Mouse (Mus musculus): Measurements from ENCODE around the gene Dot1l. TPM values are rescaled to one million over a fixed set of nuclear protein-coding genes. Genes with fewer than 3 reads are reported as not detected.

The Dot1l gene
- polyA plus RNA-seq, 1 experiment from 2014 or later, result 29.2 TPM

DNA sequence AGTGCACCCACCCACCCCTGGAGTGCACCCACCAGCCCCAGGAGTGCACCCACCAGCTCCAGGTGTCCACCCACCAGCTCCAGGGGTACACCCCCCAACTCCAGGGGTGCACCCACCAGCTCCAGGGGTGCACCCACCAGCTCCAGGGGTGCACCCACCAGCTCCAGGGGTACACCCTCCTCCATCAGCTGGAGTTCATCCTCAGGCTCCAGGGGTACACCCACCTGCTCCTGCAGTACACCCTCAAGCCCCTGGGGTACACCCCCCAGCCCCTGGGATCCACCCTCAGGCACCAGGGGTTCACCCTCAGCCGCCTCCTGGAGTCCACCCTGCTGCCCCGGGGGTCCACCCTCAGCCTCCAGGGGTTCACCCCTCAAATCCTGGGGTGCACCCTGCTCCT lies 49.3 kb downstream of the Dot1l start:
- 97% methylated on average over 2 of the region's 2 CpGs for whole genome bisulfite sequencing
- no peak overlapping the region for H3K4me3 ChIP-seq (ENCODE audit: low read length)
- H3K4me1 ChIP-seq (ENCODE audit: control insufficient read depth, insufficient read depth, low read length), result peaks cover 35% of the 10 kb centered on the region
- no peak overlapping the region for H3K9ac ChIP-seq (ENCODE audit: low read depth, low read length)
- H3K27ac ChIP-seq (ENCODE audit: low read depth, low read length), result no peak overlapping the region
- H3K36me3 ChIP-seq (ENCODE audit: control insufficient read depth, insufficient read depth, low read length), result peaks cover 40% of the 10 kb centered on the region
- no peaks in the 10 kb centered on the region for H3K9me3 ChIP-seq (ENCODE audit: control insufficient read depth, low read length)
- no peak overlapping the region for H3K4me2 ChIP-seq (replicated peaks; ENCODE audit: low read depth, low read length)
- ATAC-seq (ENCODE audit: low FRiP score, low TSS enrichment), result no peak
- H3K27me3 ChIP-seq (ENCODE audit: control insufficient read depth, insufficient read depth, low read length), result peaks cover 9% of the 10 kb centered on the region

DNA sequence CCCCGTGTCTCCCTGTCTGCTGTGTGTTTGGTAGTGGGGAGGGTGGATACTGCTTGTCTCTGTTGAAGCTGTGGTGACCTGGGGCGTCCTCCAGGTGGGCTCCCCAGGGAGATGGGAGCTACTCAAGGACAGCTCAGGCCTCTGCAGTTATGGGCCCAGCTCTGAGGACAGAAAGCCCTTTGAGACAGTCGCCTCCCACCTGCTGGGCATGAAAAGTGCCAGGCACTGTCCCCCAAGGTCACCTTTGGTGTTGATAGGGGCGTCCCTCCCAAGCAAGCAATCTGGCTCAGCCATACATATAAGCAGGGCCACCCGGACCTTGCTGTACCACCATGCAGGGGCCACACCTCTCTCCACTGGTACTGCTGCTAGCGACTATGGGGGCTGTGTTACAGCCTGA lies 49.9 kb downstream of the Dot1l start, which contains the start of gene Amh:
Gene Amh, plus strand, starts transcription at position 328 of the 400 bp plus-strand sequence.
- 72% methylated on average over 6 of the region's 6 CpGs for WGBS
- no peak for ATAC-seq (ENCODE audit: low FRiP score, low TSS enrichment)
- Histone ChIP-seq H3K9me3 (ENCODE audit: control insufficient read depth, low read length) (no peaks in the 10 kb centered on the region), H3K4me3 (ENCODE audit: low read length) (no peak within 1 kb of the TSS), H3K4me2 (replicated peaks; ENCODE audit: low read depth, low read length) (no peak within 1 kb of the TSS), H3K9ac (ENCODE audit: low read depth, low read length) (no peak within 1 kb of the TSS), H3K4me1 (ENCODE audit: control insufficient read depth, insufficient read depth, low read length) (peaks cover 35% of the 10 kb centered on the region), H3K27ac (ENCODE audit: low read depth, low read length) (no peak within 1 kb of the TSS), H3K36me3 (ENCODE audit: control insufficient read depth, insufficient read depth, low read length) (peaks cover 40% of the 10 kb centered on the region), H3K27me3 (ENCODE audit: control insufficient read depth, insufficient read depth, low read length) (peaks cover 12% of the 10 kb centered on the region)

DNA sequence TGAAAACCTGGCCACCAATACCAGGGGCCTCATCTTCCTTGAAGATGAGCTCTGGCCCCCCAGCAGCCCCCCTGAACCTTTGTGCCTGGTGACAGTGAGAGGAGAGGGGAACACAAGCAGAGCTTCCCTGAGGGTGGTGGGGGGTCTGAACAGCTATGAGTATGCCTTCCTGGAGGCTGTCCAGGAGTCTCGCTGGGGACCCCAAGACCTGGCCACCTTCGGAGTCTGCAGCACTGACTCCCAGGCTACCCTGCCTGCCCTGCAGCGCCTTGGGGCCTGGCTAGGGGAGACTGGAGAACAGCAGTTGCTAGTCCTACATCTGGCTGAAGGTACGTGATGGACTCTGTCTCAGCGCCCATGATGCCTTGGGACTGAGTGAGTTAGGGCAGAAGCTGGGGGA lies 50.3 kb downstream of the Dot1l start:
- WGBS, result 77% methylated on average over 5 of the region's 5 CpGs
- peaks cover 40% of the 10 kb centered on the region for H3K36me3 ChIP-seq (ENCODE audit: control insufficient read depth, insufficient read depth, low read length)
- ATAC-seq (ENCODE audit: low FRiP score, low TSS enrichment), result no peak
- H3K27ac ChIP-seq (ENCODE audit: low read depth, low read length), result no peak overlapping the region
- H3K9ac ChIP-seq (ENCODE audit: low read depth, low read length), result no peak overlapping the region
- H3K4me1 ChIP-seq (ENCODE audit: control insufficient read depth, insufficient read depth, low read length), result peaks cover 37% of the 10 kb centered on the region
- peaks cover 14% of the 10 kb centered on the region for H3K27me3 ChIP-seq (ENCODE audit: control insufficient read depth, insufficient read depth, low read length)
- H3K4me2 ChIP-seq (replicated peaks; ENCODE audit: low read depth, low read length), result no peak overlapping the region
- no peaks in the 10 kb centered on the region for H3K9me3 ChIP-seq (ENCODE audit: control insufficient read depth, low read length)
- no peak overlapping the region for H3K4me3 ChIP-seq (ENCODE audit: low read length)

DNA sequence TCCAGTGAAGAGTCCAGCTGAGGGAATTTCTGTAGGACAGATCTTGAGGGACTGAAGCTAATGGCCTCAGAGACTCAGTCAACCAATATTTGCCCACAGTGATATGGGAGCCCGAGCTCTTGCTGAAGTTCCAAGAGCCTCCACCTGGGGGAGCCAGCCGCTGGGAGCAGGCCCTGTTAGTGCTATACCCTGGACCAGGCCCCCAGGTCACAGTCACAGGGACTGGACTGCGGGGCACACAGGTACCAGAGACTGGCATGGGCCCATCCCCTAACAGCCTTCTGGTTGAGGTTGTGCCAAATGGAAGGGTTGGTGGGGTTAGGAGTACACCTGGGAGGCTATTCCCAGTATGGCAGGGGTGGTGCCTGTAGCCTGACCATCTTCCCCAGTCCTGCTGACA lies 50.9 kb downstream of the Dot1l start:
- peaks cover 40% of the 10 kb centered on the region for H3K36me3 ChIP-seq (ENCODE audit: control insufficient read depth, insufficient read depth, low read length)
- 30% methylated on average over 3 of the region's 3 CpGs for WGBS
- ATAC-seq (ENCODE audit: low FRiP score, low TSS enrichment), result peak; percentile 28
- no peak overlapping the region for H3K4me3 ChIP-seq (ENCODE audit: low read length)
- H3K4me2 ChIP-seq (replicated peaks; ENCODE audit: low read depth, low read length), result no peak overlapping the region
- no peak overlapping the region for H3K9ac ChIP-seq (ENCODE audit: low read depth, low read length)
- no peak overlapping the region for H3K27ac ChIP-seq (ENCODE audit: low read depth, low read length)
- peaks cover 14% of the 10 kb centered on the region for H3K27me3 ChIP-seq (ENCODE audit: control insufficient read depth, insufficient read depth, low read length)
- H3K4me1 ChIP-seq (ENCODE audit: control insufficient read depth, insufficient read depth, low read length), result peaks cover 38% of the 10 kb centered on the region
- no peaks in the 10 kb centered on the region for H3K9me3 ChIP-seq (ENCODE audit: control insufficient read depth, low read length)

DNA sequence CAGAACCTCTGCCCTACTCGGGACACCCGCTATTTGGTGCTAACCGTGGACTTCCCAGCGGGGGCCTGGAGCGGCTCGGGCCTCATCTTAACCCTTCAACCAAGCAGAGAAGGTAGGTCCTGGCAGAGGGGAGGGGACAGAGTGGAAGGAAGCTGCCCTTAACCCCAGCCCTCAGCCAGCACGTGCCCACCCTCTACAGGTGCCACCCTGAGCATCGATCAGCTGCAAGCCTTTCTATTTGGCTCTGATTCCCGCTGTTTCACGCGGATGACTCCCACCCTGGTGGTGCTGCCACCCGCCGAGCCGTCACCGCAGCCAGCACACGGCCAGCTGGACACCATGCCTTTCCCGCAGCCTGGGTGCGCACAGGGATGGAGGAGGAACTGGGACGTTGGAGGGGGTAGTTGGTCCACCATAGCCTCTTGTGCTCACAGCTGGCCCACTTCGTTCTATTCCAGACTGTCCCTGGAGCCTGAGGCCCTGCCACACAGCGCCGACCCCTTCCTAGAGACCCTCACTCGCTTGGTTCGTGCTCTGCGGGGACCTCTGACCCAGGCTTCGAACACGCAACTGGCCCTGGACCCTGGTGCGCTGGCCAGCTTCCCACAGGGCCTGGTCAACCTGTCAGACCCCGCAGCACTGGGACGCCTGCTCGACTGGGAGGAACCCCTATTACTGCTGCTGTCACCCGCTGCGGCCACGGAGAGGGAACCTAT lies 51.5 kb downstream of the Dot1l start:
- Histone ChIP-seq H3K4me3 (ENCODE audit: low read length) (peak overlapping the region; percentile 49), H3K9me3 (ENCODE audit: control insufficient read depth, low read length) (no peaks in the 10 kb centered on the region), H3K36me3 (ENCODE audit: control insufficient read depth, insufficient read depth, low read length) (peaks cover 34% of the 10 kb centered on the region), H3K27me3 (ENCODE audit: control insufficient read depth, insufficient read depth, low read length) (peaks cover 14% of the 10 kb centered on the region), H3K9ac (ENCODE audit: low read depth, low read length) (peak overlapping the region; percentile 73; the same call in 1 of the 2 replicates), H3K4me1 (ENCODE audit: control insufficient read depth, insufficient read depth, low read length) (peaks cover 38% of the 10 kb centered on the region), H3K4me2 (replicated peaks; ENCODE audit: low read depth, low read length) (peak overlapping the region; percentile 96), H3K27ac (ENCODE audit: low read depth, low read length) (peak overlapping the region; percentile 76)
- WGBS, result 42% methylated on average over 33 of the region's 34 CpGs
- 0 out of 2 replicates have a peak, but pooled peaks have one; percentile 0 for ATAC-seq (ENCODE audit: low FRiP score, low TSS enrichment)

DNA sequence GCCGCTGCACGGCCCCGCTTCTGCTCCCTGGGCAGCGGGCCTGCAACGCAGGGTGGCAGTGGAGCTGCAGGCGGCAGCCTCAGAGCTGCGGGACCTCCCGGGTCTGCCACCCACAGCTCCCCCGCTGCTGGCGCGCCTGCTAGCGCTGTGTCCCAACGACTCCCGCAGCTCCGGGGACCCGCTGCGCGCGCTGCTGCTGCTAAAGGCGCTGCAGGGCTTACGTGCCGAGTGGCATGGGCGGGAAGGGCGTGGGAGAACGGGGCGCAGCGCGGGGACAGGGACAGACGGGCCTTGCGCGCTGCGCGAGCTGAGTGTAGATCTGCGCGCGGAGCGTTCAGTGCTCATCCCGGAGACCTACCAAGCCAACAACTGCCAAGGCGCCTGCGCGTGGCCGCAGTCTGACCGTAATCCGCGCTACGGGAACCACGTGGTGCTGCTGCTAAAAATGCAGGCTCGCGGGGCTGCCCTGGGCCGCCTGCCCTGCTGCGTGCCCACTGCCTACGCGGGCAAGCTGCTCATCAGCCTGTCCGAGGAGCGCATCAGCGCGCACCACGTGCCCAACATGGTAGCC lies 52.1 kb downstream of the Dot1l start:
- Histone ChIP-seq H3K4me1 (ENCODE audit: control insufficient read depth, insufficient read depth, low read length) (peaks cover 40% of the 10 kb centered on the region), H3K27me3 (ENCODE audit: control insufficient read depth, insufficient read depth, low read length) (peaks cover 14% of the 10 kb centered on the region), H3K4me2 (replicated peaks; ENCODE audit: low read depth, low read length) (peak overlapping the region; percentile 96), H3K27ac (ENCODE audit: low read depth, low read length) (peak overlapping the region; percentile 76), H3K9ac (ENCODE audit: low read depth, low read length) (peak overlapping the region; percentile 73), H3K9me3 (ENCODE audit: control insufficient read depth, low read length) (no peaks in the 10 kb centered on the region), H3K36me3 (ENCODE audit: control insufficient read depth, insufficient read depth, low read length) (peaks cover 28% of the 10 kb centered on the region), H3K4me3 (ENCODE audit: low read length) (peak overlapping the region; percentile 49)
- peak; percentile 48 for ATAC-seq (ENCODE audit: low FRiP score, low TSS enrichment)
- WGBS, result 1% methylated on average over 57 of the region's 58 CpGs

DNA sequence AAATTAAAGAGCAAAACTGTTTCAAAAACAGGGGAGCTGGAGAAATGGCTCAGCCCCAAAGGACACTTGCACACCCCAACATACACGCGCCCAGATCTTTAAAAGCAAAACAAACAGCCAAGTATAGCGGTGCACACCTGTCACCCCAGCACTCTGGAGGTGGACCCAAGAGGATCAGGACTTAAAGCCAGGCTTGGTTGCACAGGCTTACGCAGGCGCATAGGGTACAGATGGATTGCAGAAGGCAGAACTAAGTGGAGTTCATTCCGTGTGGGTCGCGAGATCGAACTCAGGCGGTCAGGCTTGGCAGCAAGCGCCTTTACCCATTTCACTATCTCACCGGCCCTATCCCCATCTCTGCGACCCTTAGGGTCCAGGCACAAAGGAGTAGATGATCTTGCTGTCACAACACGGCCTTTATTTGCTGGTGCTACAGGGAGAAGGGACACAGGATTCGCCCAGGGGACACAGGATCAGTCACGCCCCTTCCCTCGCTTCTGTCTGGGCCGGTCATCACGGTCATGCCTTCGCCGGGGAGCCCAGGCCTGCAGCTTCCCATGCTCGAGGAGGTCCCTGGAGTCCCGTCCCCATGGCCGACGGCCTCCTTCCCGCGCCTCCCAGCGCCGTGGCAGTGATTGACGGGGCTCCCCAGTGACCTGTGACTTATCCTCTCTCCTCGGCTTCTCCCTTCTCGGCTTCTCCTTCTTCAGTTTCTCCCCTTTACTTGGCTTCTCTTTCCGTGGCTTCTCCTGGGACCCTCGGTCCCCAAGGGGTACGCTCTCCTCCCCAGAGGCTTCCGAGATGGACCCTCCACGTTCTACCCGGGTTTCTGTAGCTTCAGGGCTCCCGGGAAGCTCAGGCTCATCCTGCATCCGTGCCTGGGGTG lies 53.3 kb downstream of the Dot1l start:
- Histone ChIP-seq H3K36me3 (ENCODE audit: control insufficient read depth, insufficient read depth, low read length) (peaks cover 16% of the 10 kb centered on the region), H3K27me3 (ENCODE audit: control insufficient read depth, insufficient read depth, low read length) (peaks cover 14% of the 10 kb centered on the region), H3K4me3 (ENCODE audit: low read length) (peak overlapping the region; percentile 49), H3K9ac (ENCODE audit: low read depth, low read length) (peak overlapping the region; percentile 73), H3K9me3 (ENCODE audit: control insufficient read depth, low read length) (no peaks in the 10 kb centered on the region), H3K4me1 (ENCODE audit: control insufficient read depth, insufficient read depth, low read length) (peaks cover 42% of the 10 kb centered on the region), H3K4me2 (replicated peaks; ENCODE audit: low read depth, low read length) (peak overlapping the region; percentile 96), H3K27ac (ENCODE audit: low read depth, low read length) (peak overlapping the region; percentile 76; the same call in 1 of the 2 replicates)
- peak; percentile 16; the same call in 1 of the 2 replicates for ATAC-seq (ENCODE audit: low FRiP score, low TSS enrichment)
- 15% methylated on average over 40 of the region's 40 CpGs for WGBS

DNA sequence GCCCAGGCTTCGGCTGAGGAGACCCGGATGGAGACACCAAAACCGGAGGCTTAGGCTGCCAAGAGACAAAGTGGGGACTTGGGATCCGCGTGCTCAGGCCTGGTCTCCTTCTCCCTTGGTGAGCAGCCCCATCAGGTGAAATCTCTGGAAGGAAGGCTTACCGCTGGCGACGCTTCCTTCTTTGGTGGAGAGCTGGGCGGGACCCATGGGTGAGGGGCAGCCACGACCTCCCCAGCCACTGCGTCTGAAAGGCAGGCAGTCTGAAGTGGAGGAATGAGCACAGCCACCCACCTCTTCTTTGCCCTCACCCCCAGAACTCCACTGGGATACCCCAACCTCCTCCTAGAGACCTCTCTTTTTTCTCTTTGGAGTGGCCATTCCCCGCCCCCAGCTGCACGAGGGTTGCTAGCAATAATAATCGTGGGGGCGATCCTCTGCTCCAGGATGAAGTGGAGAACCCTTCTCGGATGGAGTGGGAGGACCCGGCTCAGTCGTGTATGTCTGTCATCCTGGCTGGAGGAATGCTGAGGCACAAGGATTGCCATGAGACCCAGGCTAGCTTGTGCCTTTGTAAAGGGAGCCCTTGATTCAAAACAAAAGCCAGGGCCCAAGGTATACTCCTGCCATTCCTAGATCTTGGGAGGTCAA lies 54.1 kb downstream of the Dot1l start:
- ATAC-seq (ENCODE audit: low FRiP score, low TSS enrichment), result peak; percentile 2; the same call in 1 of the 2 replicates

More for the DNA sequence above, 54.1 kb downstream of the Dot1l start:
- H3K9me3 ChIP-seq (ENCODE audit: control insufficient read depth, low read length), result no peaks in the 10 kb centered on the region
- 3% methylated on average over 18 of the region's 18 CpGs for WGBS
- peak overlapping the region; percentile 30; the same call in 1 of the 2 replicates for H3K27ac ChIP-seq (ENCODE audit: low read depth, low read length)
- H3K27me3 ChIP-seq (ENCODE audit: control insufficient read depth, insufficient read depth, low read length), result peaks cover 14% of the 10 kb centered on the region
- peak overlapping the region; percentile 27 for H3K4me3 ChIP-seq (ENCODE audit: low read length)
- H3K36me3 ChIP-seq (ENCODE audit: control insufficient read depth, insufficient read depth, low read length), result peaks cover 8% of the 10 kb centered on the region
- H3K9ac ChIP-seq (ENCODE audit: low read depth, low read length), result peak overlapping the region; percentile 53
- peak overlapping the region; percentile 96 for H3K4me2 ChIP-seq (replicated peaks; ENCODE audit: low read depth, low read length)
- H3K4me1 ChIP-seq (ENCODE audit: control insufficient read depth, insufficient read depth, low read length), result peaks cover 42% of the 10 kb centered on the region

All from kidney, embryonic 14.5 days (tissue).